Mouse (Mus musculus) liver (tissue): ENCODE data around the gene Mta2.
"Not testable (repeated sequence)": the region's sequence is repeated elsewhere in the genome, so short reads cannot be mapped to it uniquely, and the experiment has no call there.

Experiments used
- DNase-seq: peaks from one replicate; pipeline ENCODE4 v3.0.0-alpha.2; 2020; ENCODE audit warnings: mixed read lengths

Gene Mta2

DNA sequence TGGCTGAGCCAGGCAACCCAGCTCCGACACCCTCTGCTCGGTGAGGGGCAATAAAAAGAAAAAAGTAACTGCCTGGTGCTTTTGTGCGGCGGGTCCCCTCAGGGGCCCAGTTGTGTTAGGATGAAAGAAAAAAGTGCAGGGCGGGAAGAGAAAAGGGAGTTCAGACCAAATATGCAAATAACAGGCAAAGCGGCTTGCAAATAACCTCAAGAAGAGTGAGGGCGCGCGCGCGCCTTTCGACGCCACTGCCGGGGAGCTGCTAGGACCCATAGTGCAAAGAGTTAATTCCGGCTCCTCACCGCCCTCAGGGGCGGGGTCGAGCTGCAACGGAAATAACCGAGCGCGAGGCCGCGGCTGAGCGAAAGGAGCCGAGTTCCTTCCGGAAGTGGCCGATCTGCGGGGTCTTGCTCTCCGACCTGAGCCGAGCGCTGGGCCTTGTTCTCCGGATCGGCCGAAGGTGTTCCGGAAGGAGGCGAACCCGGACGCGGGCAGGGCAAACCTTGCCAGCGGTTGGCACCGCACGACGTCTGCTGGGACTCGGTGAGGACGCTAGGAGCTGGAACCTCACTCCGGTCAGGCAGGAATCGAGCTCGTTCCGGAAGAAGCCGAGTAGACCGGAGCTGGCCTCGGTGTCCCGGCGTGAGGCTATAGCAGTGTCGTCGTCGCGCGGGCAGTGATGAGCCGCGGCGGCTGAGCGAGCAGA is at the start of gene Mta2:
Gene Mta2, plus strand, starts transcription at position 361 of the 703 bp plus-strand sequence.
- DNase-seq: peak; percentile 97

GRCm38 (mm10) chr19:8892829-8893766 is 48.6 kb upstream of the Mta2 start, which contains the start of gene Ints5:
TSS of gene Ints5 (plus strand) at chr19:8893005.
- DNase-seq: peak; percentile 88

- no peak for DNase-seq
Observed at GRCm38 (mm10) chr19:8895397-8895960, 46.2 kb upstream of the Mta2 start.

DNA sequence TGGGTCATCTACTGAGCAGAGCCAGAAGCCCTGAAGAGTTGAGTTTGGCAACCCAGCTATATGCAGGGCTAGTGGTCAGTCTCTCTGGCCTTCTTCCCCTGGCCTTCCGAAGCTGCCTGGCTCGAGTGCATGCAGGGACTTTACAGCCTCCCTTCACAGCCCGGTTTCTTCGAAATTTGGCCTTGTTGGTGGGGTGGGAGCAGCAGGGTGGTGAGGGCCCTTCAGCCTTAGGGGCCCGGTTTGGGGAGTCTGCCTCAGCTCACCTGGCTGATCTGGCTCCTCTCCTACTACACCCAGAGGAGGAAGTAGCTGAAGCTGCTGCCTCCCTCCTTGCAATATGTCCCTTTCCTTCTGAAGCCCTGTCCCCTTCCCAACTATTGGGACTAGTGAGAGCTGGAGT is 45.4 kb upstream of the Mta2 start:
- not testable (repeated sequence) for DNase-seq

GRCm38 (mm10) chr19:8897211-8897864 is 44.3 kb upstream of the Mta2 start:
- peak; percentile 32 for DNase-seq

DNA sequence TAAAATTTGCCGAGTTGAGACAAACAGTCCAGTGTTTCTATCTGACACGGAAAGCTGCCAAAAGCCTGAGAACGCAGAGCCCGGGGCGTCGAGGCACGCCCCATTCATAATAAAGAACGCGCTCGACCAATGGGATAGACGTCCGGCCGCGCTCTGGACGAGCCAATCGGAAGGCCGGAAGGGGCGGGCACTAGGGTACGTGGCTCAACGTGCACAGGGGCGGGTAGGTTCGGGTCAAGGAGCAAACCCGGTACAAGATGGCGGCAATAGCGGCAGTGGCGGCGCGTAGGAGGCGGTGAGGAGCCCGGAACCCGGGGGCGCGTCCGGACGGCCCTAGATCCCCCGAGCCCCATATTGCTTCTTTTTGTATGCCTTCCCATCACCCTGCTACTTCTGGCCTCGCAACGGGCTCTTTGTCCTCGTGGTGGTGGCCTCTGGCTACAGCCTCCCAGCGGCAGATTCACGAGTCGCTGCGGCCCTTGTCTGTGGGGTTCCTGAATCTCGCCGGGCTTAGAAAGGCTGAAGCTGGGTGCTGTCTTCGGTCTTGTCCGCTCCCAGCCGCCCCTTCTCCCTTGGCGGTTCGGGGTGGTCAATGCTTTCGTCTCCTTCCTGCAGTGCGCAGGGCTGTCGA is 43.7 kb upstream of the Mta2 start, which contains the start of gene Ganab:
Gene Ganab, plus strand, starts transcription at position 207 of the 631 bp plus-strand sequence.
- peak; percentile 98 for DNase-seq

DNA sequence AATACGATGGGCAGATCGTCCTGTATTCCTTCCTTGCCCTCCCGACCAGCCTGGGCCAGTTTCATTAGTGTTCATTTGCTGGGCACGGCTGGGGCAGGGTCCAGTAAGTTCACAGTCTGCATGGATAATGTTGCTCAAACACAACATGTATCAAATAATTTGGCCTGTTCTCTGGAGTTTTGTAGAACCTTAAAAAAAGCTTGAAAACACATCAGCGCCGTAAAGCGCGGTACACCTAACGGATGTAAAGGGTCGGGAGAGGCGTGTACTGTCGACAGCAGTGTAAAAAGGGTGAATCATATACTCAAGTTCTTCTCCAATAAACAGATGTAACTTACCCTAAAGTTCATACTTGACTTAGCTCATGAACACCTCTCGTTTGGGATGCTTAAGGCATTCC is 43.1 kb upstream of the Mta2 start:
- DNase-seq: no peak

- DNase-seq: no peak
Observed at GRCm38 (mm10) chr19:8899079-8899478, 42.6 kb upstream of the Mta2 start.

GRCm38 (mm10) chr19:8903412-8903811 is 38.3 kb upstream of the Mta2 start:
- DNase-seq: no peak

DNA sequence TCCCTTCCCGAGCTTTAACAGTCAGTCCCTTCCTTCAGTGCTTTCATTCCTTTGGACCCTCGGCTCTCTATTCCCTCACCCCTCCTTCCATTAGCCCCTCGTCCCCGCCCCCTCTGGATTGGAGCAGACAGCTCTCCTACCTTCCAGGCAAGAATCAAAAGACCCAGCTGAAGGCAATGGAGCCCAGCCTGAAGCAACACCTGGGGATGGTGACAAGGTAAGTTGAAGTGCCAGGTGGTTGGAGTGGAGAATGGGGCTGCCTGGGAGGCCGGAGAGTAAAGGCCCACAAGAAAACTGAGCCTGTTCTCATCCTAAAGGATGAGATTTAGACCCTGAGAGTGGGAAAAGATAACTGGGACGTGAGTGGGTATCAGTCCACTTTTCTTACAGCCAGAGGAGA is 33.1 kb upstream of the Mta2 start:
- DNase-seq: no peak

GRCm38 (mm10) chr19:8911810-8912209 is 29.9 kb upstream of the Mta2 start:
- no peak for DNase-seq

DNA sequence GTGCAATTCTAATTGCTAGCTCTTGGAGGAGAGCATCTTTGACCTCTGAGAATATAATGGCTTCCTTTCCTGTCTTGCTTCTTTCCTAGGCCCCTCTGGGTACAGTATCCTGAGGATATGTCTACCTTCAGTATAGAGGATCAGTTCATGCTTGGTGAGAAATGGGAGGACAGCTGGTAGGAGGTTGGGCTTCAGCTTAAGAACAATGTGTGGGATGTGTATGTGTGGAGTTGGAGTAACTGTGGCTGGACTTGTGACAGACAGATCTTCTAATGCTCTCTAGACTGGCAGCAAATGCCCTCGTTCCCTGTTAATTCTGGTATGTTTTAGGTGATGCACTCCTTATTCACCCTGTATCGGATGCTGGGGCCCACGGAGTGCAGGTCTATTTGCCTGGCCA is 27.5 kb upstream of the Mta2 start:
- DNase-seq: no peak

- DNase-seq: no peak
Observed at GRCm38 (mm10) chr19:8919000-8919399, 22.7 kb upstream of the Mta2 start.

- no peak for DNase-seq
Observed at GRCm38 (mm10) chr19:8919684-8920072, 22.0 kb upstream of the Mta2 start.

GRCm38 (mm10) chr19:8920073-8920736 is 21.5 kb upstream of the Mta2 start, which contains the start of gene B3gat3:
TSS of gene B3gat3 (plus strand) at chr19:8920374.
- peak; percentile 94 for DNase-seq

- DNase-seq: peak; percentile 70
Observed at GRCm38 (mm10) chr19:8920836-8921291, 20.8 kb upstream of the Mta2 start.

DNA sequence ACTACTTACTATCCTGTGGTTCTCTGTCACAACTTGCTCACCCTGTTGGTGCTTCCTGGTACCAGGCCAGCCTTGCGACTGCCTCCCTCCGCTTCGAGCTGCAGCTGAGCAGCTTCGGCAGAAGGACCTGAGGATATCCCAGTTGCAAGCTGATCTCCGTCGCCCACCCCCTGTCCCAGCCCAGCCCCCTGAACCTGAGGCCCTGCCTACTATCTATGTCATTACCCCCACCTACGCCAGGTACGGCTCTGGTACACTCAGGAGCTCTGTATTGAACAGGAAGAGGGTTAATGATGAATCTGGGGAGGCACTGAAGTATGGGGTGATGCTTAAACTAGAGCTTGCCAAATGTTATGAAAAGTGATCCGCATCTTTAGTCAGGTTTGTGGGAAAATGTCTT is 19.9 kb upstream of the Mta2 start:
- DNase-seq: no peak

DNA sequence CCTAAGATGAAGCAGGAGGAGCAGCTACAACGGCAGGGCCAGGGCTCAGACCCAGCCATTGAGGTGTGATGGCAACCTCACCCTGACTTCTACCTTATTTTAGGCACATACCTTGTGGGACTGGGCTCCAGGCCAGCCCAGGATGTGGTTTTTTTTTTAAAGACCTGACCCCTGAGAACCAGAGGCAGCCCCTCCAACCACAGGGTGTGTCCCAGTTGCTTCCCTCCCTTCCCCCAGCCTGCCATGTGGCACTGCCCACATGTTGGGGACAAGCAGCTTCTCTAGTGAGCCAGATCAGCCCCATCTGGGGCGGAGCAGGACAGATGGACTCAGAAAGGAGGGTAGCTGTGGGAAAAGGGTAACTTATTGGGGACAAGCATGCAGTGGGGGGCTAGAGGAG is 14.9 kb upstream of the Mta2 start:
- DNase-seq: peak; percentile 32

GRCm38 (mm10) chr19:8927891-8928525 is 13.7 kb upstream of the Mta2 start:
- DNase-seq: peak; percentile 48

GRCm38 (mm10) chr19:8928689-8929223 is 12.9 kb upstream of the Mta2 start:
- no peak for DNase-seq
